Mouse (Mus musculus) adrenal gland, adult 18-20 months (tissue): ENCODE data around the gene Ppp1r37. TPM values are rescaled to one million over a fixed set of nuclear protein-coding genes. Genes with fewer than 3 reads are reported as not detected.
A peak's percentile ranks its signal among the peaks of the same experiment; 100 is the strongest.
"Not testable (repeated sequence)": the region's sequence is repeated elsewhere in the genome, so short reads cannot be mapped to it uniquely, and the experiment has no call there.

Source experiments
- DNase-seq, 2 experiments: peaks; one replicate each; pipeline ENCODE4 v3.0.0; 2021 to 2022; ENCODE audit warnings: low spot score in 2 of 2
- long read RNA-seq, 2 experiments: library from polyadenylated mRNA; stranded (forward); transcript quantifications; one replicate each; pipeline ENCODE4 v2.0.0; 2021
- total RNA-seq, 2 experiments: library from RNA; stranded (reverse); gene quantifications; 1 replicate in 1 of 2; 2 replicates in 1 of 2; pipeline ENCODE4 v1.2.3; 2021

The Ppp1r37 gene
- total RNA-seq: 10 to 100 TPM; 72.8 to 73.6 TPM
- long read RNA-seq, experiment 1, transcript Ppp1r37-201 (13 exons, 3,816 nt): major isoform, 127 of 165 reads
- long read RNA-seq, experiment 1, partial matches to known transcripts: 10 of 165 reads
- long read RNA-seq, experiment 1, other reads (novel, unspliced or antisense): 25 of 165 reads
- long read RNA-seq, experiment 2, transcript Ppp1r37-201 (13 exons, 3,816 nt): major isoform, 126 of 187 reads
- long read RNA-seq, experiment 2, partial matches to known transcripts: 39 of 187 reads
- long read RNA-seq, experiment 2, other reads (novel, unspliced or antisense): 22 of 187 reads

GRCm38 (mm10) chr7:19562643-19563410 lies at the start of gene Ppp1r37:
Gene Ppp1r37 (minus strand): TSS chr7:19563076.
- no peak for DNase-seq

- no peak for DNase-seq
Measured at GRCm38 (mm10) chr7:19610969-19611368, 48.1 kb upstream of the Ppp1r37 start.

GRCm38 (mm10) chr7:19609641-19610332 lies 46.9 kb upstream of the Ppp1r37 start:
- DNase-seq: no peak

- no peak for DNase-seq
Measured at GRCm38 (mm10) chr7:19607291-19607690, 44.4 kb upstream of the Ppp1r37 start.

GRCm38 (mm10) chr7:19604606-19605214 lies 41.8 kb upstream of the Ppp1r37 start:
- DNase-seq: not testable (repeated sequence)

GRCm38 (mm10) chr7:19603849-19604605 lies 41.2 kb upstream of the Ppp1r37 start, which contains the start of gene Clasrp:
Gene Clasrp (minus strand): TSS chr7:19604486.
- peak; percentile 94 to 95 for DNase-seq

GRCm38 (mm10) chr7:19603055-19603454 lies 40.2 kb upstream of the Ppp1r37 start:
- no peak for DNase-seq

GRCm38 (mm10) chr7:19600562-19600961 lies 37.7 kb upstream of the Ppp1r37 start:
- DNase-seq: no peak

- no peak for DNase-seq
Measured at GRCm38 (mm10) chr7:19593061-19593730, 30.3 kb upstream of the Ppp1r37 start.

- peak; percentile 58 to 69 for DNase-seq
Measured at GRCm38 (mm10) chr7:19589917-19590316, 27.0 kb upstream of the Ppp1r37 start.

- DNase-seq: peak; percentile 31 to 60
Measured at GRCm38 (mm10) chr7:19589207-19589606, 26.3 kb upstream of the Ppp1r37 start.

GRCm38 (mm10) chr7:19586269-19586668 lies 23.4 kb upstream of the Ppp1r37 start:
- DNase-seq: no peak

GRCm38 (mm10) chr7:19580634-19581033 lies 17.8 kb upstream of the Ppp1r37 start:
- DNase-seq: no peak

- DNase-seq: no peak
Measured at GRCm38 (mm10) chr7:19579751-19580150, 16.9 kb upstream of the Ppp1r37 start.

GRCm38 (mm10) chr7:19578436-19578835 lies 15.6 kb upstream of the Ppp1r37 start:
- DNase-seq: no peak

- no peak for DNase-seq
Measured at GRCm38 (mm10) chr7:19577877-19578414, 15.1 kb upstream of the Ppp1r37 start.

GRCm38 (mm10) chr7:19577141-19577852 lies 14.4 kb upstream of the Ppp1r37 start, which contains the start of the genes Zfp296 and Gemin7:
Gene Zfp296 (plus strand): TSS chr7:19577287.
Gene Gemin7 (minus strand): TSS chr7:19577595.
- DNase-seq: no peak

GRCm38 (mm10) chr7:19575559-19575958 lies 12.7 kb upstream of the Ppp1r37 start:
- DNase-seq: no peak

GRCm38 (mm10) chr7:19573776-19574140 lies 10.9 kb upstream of the Ppp1r37 start:
- no peak for DNase-seq
